Mouse (Mus musculus): ENCODE data around the gene Cacna1d.

DNA sequence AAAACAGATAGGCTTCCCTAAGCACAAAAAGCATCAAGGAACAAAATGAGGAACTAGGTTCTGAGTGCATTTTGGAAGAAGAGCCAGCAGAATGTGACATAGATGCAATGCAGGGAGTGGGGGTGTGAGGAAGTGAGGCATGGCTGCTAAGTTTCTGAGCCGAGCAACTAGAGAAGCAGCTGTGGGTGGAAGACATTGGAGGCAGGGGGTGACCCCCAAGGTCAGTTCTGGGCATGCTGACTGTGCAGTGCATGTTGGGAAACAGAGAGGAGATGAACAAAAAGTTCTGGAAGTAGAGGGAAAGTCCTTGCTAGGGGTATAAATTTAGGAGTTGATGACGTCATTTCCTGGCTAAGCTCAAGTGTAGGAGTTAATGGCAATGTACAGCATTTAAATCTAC is 33.4 kb downstream of the Cacna1d start:
- TF ChIP-seq CTCF (IDR thresholded peaks at IDR 0.05; ENCODE audit: low read depth) (no peak), EP300 (IDR thresholded peaks at IDR 0.05; ENCODE audit: low read depth) (no peak)

Data from liver, postnatal 0 days (tissue).